Mouse (Mus musculus): Measurements from ENCODE around the gene Polm. TPM values are rescaled to one million over a fixed set of nuclear protein-coding genes. Genes with fewer than 3 reads are reported as not detected.

Gene Polm
- polyA plus RNA-seq, 1 experiment from 2014 or later, result 7.3 TPM

DNA sequence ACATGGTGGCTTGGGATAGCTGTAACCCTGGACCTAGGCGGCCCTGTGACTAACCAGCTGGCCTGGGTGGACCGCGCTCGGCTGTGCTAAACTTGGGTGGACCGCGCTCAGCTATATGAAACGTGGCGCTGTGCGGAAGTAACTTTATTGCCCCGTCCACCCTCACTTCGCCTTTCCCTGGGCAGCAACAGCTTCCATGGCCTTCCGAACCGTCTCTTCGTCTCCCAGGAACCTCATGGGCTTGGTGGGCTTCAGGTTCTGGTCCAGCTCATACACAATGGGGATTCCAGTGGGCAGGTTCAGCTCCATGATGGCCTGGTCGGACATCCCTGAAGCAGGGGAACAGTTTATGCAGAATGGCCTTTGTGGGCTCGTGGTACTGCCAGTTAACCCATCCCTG is 36.3 kb downstream of the Polm start:
- Histone ChIP-seq H3K4me1 (replicated peaks) (0 out of 2 replicates have a peak, but pooled peaks cover 3% of the 10 kb centered on the region), H3K9ac (no peak overlapping the region), H3K4me3 (no peak overlapping the region), H3K27me3 (no peaks in the 10 kb centered on the region), H3K4me2 (no peak overlapping the region), H3K36me3 (peaks cover 42% of the 10 kb centered on the region), H3K27ac (replicated peaks) (no peak overlapping the region), H3K9me3 (no peaks in the 10 kb centered on the region)
- 95% methylated on average over 16 of the region's 16 CpGs for WGBS
- no peak for ATAC-seq (ENCODE audit: low FRiP score, low read depth)

DNA sequence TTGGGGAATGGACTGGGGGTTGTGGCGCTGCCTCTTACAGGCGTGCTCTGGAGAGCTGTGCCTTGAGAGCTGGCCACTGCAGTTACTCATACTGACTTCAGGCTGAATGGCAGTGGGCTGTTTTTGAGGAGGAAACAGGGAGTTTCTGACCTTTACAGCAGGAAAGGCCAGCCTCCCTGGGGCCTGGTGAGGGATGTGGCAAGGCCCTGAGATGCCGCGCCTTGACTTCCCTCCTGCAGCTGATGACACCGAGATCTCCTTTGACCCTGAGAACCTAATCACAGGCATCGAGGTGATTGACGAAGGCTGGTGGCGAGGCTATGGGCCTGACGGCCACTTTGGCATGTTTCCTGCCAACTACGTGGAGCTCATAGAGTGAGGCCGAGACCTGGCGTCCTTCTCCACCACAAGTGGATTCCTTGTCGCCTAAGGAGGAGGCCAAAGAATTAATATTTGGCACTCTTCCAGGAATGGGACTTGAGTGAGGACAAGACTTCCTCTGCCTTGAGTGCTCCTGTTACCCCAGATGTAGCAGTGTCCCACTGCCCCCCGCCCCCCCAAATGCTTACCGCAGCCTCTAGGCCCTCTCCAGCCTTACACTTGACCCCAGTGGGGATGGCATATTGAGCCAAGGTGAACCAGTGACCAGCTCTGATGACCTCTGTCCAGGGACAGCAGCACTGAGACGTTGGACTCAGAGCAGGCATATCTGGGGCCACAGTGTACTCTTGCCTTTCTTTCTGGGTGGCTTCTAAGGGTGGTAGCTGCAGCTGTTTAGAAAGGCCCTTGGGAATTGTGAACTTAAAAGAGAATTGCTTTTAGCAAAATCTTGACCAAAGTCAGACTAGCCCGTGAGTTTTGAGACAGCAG is 38.0 kb downstream of the Polm start:
- H3K36me3 ChIP-seq, result peaks cover 58% of the 10 kb centered on the region

DNA sequence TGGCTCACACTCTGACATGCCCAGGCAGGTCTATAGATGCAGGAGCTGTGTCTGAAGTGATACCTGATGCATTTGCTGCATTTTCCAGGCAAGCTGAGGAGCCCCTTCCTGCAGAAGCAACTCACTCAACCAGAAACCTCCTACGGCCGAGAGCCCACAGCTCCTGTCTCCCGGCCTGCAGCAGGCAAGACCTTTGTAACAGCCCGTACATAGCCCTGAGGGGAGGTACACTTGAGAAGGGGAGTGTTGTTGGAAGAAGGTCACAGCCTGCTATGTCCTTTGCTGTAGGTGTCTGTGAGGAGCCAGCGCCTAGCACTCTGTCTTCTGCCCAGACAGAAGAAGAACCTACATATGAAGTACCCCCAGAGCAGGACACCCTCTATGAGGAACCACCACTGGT is 39.9 kb downstream of the Polm start:
- Histone ChIP-seq H3K4me2 (no peak overlapping the region), H3K4me3 (no peak overlapping the region), H3K9me3 (no peaks in the 10 kb centered on the region), H3K4me1 (replicated peaks) (no peaks in the 10 kb centered on the region), H3K27ac (replicated peaks) (no peak overlapping the region), H3K27me3 (no peaks in the 10 kb centered on the region), H3K36me3 (peaks cover 68% of the 10 kb centered on the region), H3K9ac (no peak overlapping the region)
- ATAC-seq (ENCODE audit: low FRiP score, low read depth), result no peak
- 98% methylated on average over 5 of the region's 5 CpGs for WGBS

More for the DNA sequence above, 38.0 kb downstream of the Polm start:
- WGBS, result 84% methylated on average over 17 of the region's 17 CpGs
- Histone ChIP-seq H3K4me3 (no peak overlapping the region), H3K4me1 (replicated peaks) (0 out of 2 replicates have a peak, but pooled peaks cover 3% of the 10 kb centered on the region), H3K27me3 (no peaks in the 10 kb centered on the region), H3K9me3 (no peaks in the 10 kb centered on the region), H3K4me2 (no peak overlapping the region), H3K27ac (replicated peaks) (no peak overlapping the region), H3K9ac (no peak overlapping the region)
- no peak for ATAC-seq (ENCODE audit: low FRiP score, low read depth)

DNA sequence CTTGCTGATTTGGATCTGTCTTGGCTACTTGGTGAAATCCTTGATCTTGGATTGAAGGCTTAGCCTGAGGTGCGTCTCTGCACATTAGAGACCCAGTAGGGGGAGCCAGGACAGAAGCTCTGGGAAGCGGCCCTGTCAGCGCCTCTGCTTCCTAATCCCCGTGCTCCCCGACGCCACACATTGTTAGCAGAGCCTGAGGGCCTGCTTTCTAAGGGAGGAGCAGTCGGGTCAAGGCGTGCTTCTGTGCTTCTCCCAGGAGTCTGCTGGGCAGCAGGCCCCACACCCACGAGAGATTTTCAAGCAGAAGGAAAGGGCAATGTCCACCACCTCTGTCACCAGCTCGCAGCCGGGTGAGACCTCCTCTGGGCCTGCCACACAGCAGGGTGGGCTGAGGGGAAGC is 40.4 kb downstream of the Polm start:
- no peaks in the 10 kb centered on the region for H3K9me3 ChIP-seq
- WGBS, result 77% methylated on average over 11 of the region's 11 CpGs
- no peak overlapping the region for H3K27ac ChIP-seq (replicated peaks)
- H3K4me1 ChIP-seq (replicated peaks), result no peaks in the 10 kb centered on the region
- peaks cover 74% of the 10 kb centered on the region for H3K36me3 ChIP-seq
- no peak overlapping the region for H3K4me3 ChIP-seq
- no peak for ATAC-seq (ENCODE audit: low FRiP score, low read depth)
- no peaks in the 10 kb centered on the region for H3K27me3 ChIP-seq
- H3K4me2 ChIP-seq, result no peak overlapping the region
- no peak overlapping the region for H3K9ac ChIP-seq

DNA sequence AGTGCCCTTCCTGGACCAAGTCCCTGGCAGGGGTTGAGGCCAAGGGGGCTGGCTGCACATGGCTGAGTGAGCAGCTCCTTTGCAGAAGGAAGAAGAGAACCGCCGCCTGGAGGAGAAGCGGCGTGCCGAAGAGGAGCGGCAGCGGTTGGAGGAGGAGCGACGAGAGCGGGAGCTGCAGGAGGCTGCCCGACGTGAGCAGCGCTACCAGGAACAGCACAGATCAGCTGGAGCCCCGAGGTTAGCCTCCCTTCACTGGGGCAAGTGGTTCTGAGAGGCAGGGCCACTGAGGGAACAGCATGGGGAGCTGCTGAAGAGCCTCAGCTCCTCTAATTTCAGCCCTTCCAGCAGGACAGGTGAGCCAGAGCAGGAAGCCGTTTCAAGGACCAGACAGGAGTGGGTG is 40.9 kb downstream of the Polm start:
- no peak for ATAC-seq (ENCODE audit: low FRiP score, low read depth)
- Histone ChIP-seq H3K27me3 (no peaks in the 10 kb centered on the region), H3K4me3 (no peak overlapping the region), H3K4me1 (replicated peaks) (no peaks in the 10 kb centered on the region), H3K4me2 (no peak overlapping the region), H3K9me3 (no peaks in the 10 kb centered on the region), H3K27ac (replicated peaks) (no peak overlapping the region), H3K9ac (no peak overlapping the region), H3K36me3 (peaks cover 77% of the 10 kb centered on the region)
- WGBS, result 83% methylated on average over 15 of the region's 15 CpGs

DNA sequence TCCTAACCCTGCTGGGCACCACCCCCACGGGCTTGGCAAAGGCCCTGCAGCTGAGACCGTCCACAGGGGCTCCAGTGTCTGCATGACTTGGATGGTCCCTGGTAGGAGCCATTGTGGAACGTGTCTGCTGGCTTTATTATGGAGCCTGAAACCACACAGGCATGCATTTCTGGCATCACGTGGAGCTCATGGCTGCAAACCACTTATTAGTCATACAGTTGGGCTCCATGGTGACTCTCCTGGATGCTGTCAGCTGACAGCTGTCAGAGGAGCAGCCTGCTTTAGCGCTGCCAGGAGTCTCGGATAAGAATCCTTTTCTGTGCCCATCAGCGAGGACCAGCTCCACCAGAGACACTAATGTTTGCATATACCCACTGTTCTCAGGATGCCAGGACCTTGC is 42.1 kb downstream of the Polm start:
- peaks cover 77% of the 10 kb centered on the region for H3K36me3 ChIP-seq
- 0 out of 2 replicates have a peak, but pooled peaks cover 3% of the 10 kb centered on the region for H3K4me1 ChIP-seq (replicated peaks)
- H3K9ac ChIP-seq, result no peak overlapping the region
- ATAC-seq (ENCODE audit: low FRiP score, low read depth), result no peak
- H3K27me3 ChIP-seq, result no peaks in the 10 kb centered on the region
- WGBS, result 80% methylated on average over 7 of the region's 7 CpGs
- H3K4me2 ChIP-seq, result no peak overlapping the region
- H3K9me3 ChIP-seq, result no peaks in the 10 kb centered on the region
- no peak overlapping the region for H3K4me3 ChIP-seq
- H3K27ac ChIP-seq (replicated peaks), result no peak overlapping the region

DNA sequence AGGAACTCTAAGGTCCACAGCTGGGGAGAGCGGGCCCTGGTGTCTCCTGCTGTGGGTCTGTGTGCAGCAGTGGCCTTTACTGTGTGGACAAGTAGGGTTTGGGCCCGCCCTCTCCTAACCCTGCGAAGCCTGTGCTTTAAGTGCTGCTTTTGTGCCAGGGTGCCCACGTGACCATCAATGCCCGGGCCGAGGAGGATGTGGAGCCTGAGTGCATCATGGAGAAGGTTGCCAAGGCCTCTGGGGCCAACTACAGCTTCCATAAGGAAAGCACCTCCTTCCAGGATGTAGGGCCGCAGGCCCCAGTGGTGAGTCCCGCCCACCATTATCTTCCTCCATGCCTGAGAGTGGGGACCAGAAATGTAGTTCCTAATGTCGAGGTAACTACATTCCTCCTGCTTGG is 42.5 kb downstream of the Polm start:
- Histone ChIP-seq H3K27ac (replicated peaks) (no peak overlapping the region), H3K4me3 (no peak overlapping the region), H3K27me3 (no peaks in the 10 kb centered on the region), H3K36me3 (peaks cover 73% of the 10 kb centered on the region), H3K9me3 (no peaks in the 10 kb centered on the region), H3K9ac (no peak overlapping the region), H3K4me2 (no peak overlapping the region), H3K4me1 (replicated peaks) (0 out of 2 replicates have a peak, but pooled peaks cover 6% of the 10 kb centered on the region)
- WGBS, result 90% methylated on average over 9 of the region's 9 CpGs
- ATAC-seq (ENCODE audit: low FRiP score, low read depth), result no peak

DNA sequence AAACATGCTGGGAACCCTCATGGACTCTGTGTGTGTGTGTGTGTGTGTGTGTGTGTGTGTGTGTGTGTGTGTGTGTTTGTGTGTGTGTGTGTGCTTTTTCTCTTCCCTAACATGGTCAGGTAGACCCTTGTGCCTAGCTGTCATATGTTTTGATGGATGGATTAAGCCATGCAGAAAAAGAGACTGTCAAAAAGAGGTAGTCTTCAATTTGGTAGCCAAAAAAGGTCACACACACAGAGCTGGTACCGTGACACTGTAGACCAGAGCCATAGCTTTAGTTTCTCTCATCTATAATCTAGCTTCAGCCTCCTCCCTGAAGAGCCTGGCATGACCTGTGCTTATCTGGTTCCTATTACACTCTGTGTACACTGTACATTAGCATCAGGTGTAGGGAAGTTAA is 47.4 kb downstream of the Polm start:
- no peak overlapping the region for H3K27ac ChIP-seq (replicated peaks)
- no peak for ATAC-seq (ENCODE audit: low FRiP score, low read depth)
- no peak overlapping the region for H3K4me3 ChIP-seq
- H3K4me1 ChIP-seq (replicated peaks), result peaks cover 26% of the 10 kb centered on the region
- H3K36me3 ChIP-seq, result peaks cover 29% of the 10 kb centered on the region
- H3K9me3 ChIP-seq, result no peaks in the 10 kb centered on the region
- H3K27me3 ChIP-seq, result no peaks in the 10 kb centered on the region
- H3K4me2 ChIP-seq, result no peak overlapping the region
- 91% methylated on average over 1 of the region's 1 CpGs for WGBS
- H3K9ac ChIP-seq, result no peak overlapping the region

DNA sequence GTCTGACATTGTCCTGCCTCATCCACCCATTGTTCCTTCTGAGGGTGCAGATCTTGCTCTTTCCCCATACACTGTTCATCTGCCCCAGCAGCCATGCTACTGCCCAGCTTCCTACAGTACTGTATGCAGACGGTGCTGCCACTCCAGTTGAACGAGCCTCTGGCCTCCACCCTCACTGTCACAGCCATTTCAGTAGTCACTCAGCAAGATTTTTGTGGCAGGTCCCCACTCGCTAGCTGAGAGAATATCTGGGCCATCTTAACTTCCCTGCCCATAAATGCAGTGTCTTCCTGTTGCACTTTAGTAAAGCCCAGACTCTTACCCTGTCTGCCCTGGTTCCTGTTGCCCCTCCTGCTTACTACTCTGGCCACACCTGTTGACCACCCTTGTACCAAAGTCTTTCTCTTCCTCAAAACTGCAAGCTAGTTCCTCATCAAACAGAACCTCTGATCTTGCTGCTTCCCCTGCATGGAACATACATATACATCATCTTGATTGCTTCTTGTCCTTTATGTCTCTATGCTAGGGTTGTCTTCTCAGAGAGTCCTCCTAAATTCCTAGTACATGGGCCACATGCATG is 48.0 kb downstream of the Polm start:
- H3K27me3 ChIP-seq, result no peaks in the 10 kb centered on the region
- 81% methylated on average over 3 of the region's 3 CpGs for WGBS
- peak overlapping the region; percentile 73 for H3K4me3 ChIP-seq
- H3K36me3 ChIP-seq, result peaks cover 23% of the 10 kb centered on the region
- no peak for ATAC-seq (ENCODE audit: low FRiP score, low read depth)
- H3K9ac ChIP-seq, result no peak overlapping the region
- no peaks in the 10 kb centered on the region for H3K9me3 ChIP-seq
- H3K27ac ChIP-seq (replicated peaks), result no peak overlapping the region
- peak overlapping the region; percentile 78 for H3K4me2 ChIP-seq
- peaks cover 26% of the 10 kb centered on the region for H3K4me1 ChIP-seq (replicated peaks)

DNA sequence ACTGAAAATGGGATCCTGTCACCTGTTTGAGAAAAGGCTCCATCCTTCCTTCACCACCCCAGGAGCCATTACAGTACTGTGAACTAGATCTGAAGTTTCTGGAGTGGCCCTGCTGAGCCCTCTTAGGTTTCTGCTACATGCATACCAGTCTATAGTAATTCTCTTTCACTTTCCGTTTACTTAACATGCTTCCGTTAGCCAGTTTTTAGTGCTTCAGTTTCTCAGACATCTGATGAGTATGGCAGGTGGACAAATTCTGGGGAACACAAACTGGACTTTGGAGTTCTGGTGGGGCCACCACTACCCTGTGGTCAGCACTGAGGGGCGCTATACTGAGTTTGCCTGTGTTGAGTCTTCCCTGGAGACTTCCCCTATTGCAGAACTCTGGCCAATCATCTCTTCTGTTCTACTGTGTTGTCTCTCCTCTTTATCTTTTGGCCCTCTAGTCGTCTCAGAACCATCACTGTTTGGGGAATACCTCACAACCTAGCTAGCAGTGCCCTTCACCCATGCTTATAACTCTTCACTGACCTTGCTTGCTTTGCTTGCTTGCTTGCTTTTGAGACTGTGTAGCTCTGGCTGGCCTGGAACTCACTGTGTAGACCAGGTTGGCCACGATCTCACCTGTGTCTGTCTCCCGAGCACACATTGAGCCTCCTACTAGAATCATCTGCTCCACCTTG is 48.6 kb downstream of the Polm start:
- peak overlapping the region; percentile 78 for H3K4me2 ChIP-seq
- peaks cover 26% of the 10 kb centered on the region for H3K4me1 ChIP-seq (replicated peaks)
- peak overlapping the region; percentile 90 for H3K27ac ChIP-seq (replicated peaks)
- H3K9ac ChIP-seq, result peak overlapping the region; percentile 82
- H3K36me3 ChIP-seq, result peaks cover 19% of the 10 kb centered on the region
- H3K4me3 ChIP-seq, result peak overlapping the region; percentile 73
- no peaks in the 10 kb centered on the region for H3K9me3 ChIP-seq
- 75% methylated on average over 6 of the region's 6 CpGs for WGBS
- ATAC-seq (ENCODE audit: low FRiP score, low read depth), result no peak
- H3K27me3 ChIP-seq, result no peaks in the 10 kb centered on the region

DNA sequence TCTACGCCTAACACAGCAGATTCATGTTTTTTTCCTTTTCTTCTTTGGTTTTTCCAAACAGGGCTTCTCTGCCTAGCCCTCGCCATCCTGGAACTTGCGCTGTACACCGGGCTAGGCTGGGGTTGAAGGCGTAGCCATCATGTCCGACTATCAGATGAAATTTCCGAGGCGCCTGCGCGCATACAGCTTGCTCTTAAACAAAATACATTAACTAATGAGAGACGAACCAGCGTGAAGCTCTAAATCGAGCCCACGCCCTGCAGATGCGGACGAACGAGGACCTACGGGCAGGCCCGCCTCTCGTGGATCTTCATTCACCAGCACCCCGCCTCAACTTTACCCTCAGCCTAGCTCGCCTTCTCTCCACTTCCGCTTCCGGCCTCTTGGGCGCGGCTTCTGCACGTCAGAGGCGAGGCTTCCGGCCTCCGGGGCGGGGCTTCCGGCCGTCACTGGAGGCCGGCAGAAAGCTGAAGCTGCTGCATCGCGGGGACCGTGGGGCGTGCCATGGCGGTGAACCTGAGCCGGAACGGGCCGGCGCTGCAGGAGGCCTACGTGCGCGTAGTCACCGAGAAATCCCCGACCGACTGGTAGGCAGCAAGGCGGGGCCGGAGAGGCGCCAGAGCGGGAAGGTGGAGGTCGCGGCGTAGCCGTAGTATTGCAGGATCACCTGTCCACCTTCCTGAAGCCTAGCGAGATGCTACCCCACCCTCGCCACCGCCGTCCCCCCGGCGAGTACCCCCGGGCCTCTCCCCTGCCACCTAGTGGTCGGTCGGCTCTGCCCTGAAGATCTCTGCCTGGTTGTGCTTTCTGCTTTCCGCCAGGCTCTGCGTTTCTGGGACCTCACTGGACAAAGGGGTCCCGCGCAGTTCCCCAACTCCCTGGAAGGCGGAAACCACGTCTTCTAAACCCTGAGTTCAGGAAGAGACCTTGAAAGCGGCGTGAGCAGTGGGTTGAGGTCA is 49.5 kb downstream of the Polm start, which contains the start of gene Dbnl:
Gene Dbnl (plus strand): TSS at position 433 of the 959 bp plus-strand sequence.
- Histone ChIP-seq H3K4me1 (replicated peaks) (peaks cover 26% of the 10 kb centered on the region), H3K4me3 (peak within 1 kb of the TSS; percentile 73), H3K9ac (peak within 1 kb of the TSS; percentile 82), H3K36me3 (peaks cover 14% of the 10 kb centered on the region), H3K4me2 (peak within 1 kb of the TSS; percentile 78), H3K9me3 (no peaks in the 10 kb centered on the region), H3K27ac (replicated peaks) (peak within 1 kb of the TSS; percentile 90), H3K27me3 (no peaks in the 10 kb centered on the region)
- WGBS, result under 1% methylated on average over 74 of the region's 74 CpGs
- peak; percentile 97 for ATAC-seq (ENCODE audit: low FRiP score, low read depth)
